Mouse (Mus musculus) ES-E14 (cell line): ENCODE data around the gene Tprgl. TPM values are rescaled to one million over a fixed set of nuclear protein-coding genes. Genes with fewer than 3 reads are reported as not detected.

Experiments
- DNase-seq: peaks from one replicate; pipeline ENCODE4 v3.0.0-alpha.2; 2013; ENCODE audit warnings: low read depth, low spot score
- H3K27ac ChIP-seq: 2 replicates; pipeline ENCODE4 v1.5.1; 2012; ENCODE audit warnings: low read depth, mild to moderate bottlenecking, low read length, moderate library complexity, mixed read lengths; ENCODE audit not compliant: poor library complexity, insufficient read depth, severe bottlenecking
- H3K36me3 ChIP-seq: 2 replicates; pipeline ENCODE4 v1.6.1; 2012; ENCODE audit warnings: mild to moderate bottlenecking, low read length, moderate library complexity, mixed read lengths; ENCODE audit not compliant: control insufficient read depth, poor library complexity, insufficient read depth, severe bottlenecking
- H3K4me1 ChIP-seq, 2 experiments: fragments of 150-350 bp in 1 of 2; sonication (generic) in 1 of 2; 2 replicates each; pipeline ENCODE4 v1.6.1; 2012; ENCODE audit warnings: low read length in 2 of 2, mild to moderate bottlenecking in 1 of 2, mixed read lengths in 1 of 2; ENCODE audit not compliant: control insufficient read depth in 2 of 2, insufficient read depth in 2 of 2, poor library complexity in 1 of 2
- H3K4me3 ChIP-seq, 2 experiments: fragments of 150-350 bp in 1 of 2; sonication (generic) in 1 of 2; 2 replicates each; pipeline ENCODE4 v1.5.1; 2012; ENCODE audit warnings: low read length in 2 of 2, low read depth in 1 of 2, mild to moderate bottlenecking in 1 of 2, mixed read lengths in 1 of 2; ENCODE audit not compliant: insufficient read depth in 1 of 2, poor library complexity in 1 of 2, severe bottlenecking in 1 of 2
- H3K9ac ChIP-seq: 2 replicates; pipeline ENCODE4 v1.6.1; 2012; ENCODE audit warnings: low read depth, mild to moderate bottlenecking, low read length, mixed read lengths; ENCODE audit not compliant: poor library complexity, insufficient read depth, severe bottlenecking
- H3K9me3 ChIP-seq: fragments of 150-350 bp; sonication (generic); 2 replicates; pipeline ENCODE4 v1.6.1; 2012; ENCODE audit warnings: low read depth, mild to moderate bottlenecking, low read length; ENCODE audit not compliant: control insufficient read depth, insufficient read depth
- CHD2 ChIP-seq: IDR thresholded peaks from 2 replicates; pipeline ENCODE4 v1.6.1; 2014; ENCODE audit warnings: mild to moderate bottlenecking, low read depth, low read length, inconsistent platforms
- HCFC1 ChIP-seq: IDR thresholded peaks from 2 replicates; pipeline ENCODE4 v1.6.1; 2012; ENCODE audit warnings: low read length, inconsistent platforms, borderline replicate concordance; ENCODE audit not compliant: insufficient read depth
- MAFK ChIP-seq: IDR thresholded peaks from 2 replicates; pipeline ENCODE4 v1.6.1; 2014; ENCODE audit warnings: mild to moderate bottlenecking, low read depth, low read length, inconsistent platforms; ENCODE audit not compliant: insufficient read depth
- ZC3H11A ChIP-seq: IDR thresholded peaks from 2 replicates; pipeline ENCODE4 v1.6.1; 2012; ENCODE audit warnings: low read depth, mild to moderate bottlenecking, inconsistent platforms, low read length, borderline replicate concordance
- ZNF384 ChIP-seq: IDR thresholded peaks from 2 replicates; pipeline ENCODE4 v1.6.1; 2012; ENCODE audit warnings: low read depth, low read length, inconsistent platforms
- in situ Hi-C, 2 experiments: fragments of 600-800 bp; cut with MboI; formaldehyde crosslinking; loops; one replicate each; pipeline ENCODE4 v1.15.1; 2025; ENCODE audit warnings: low sequenced_read_pairs in 2 of 2, inconsistent platforms in 1 of 2; ENCODE audit not compliant: unreplicated experiment in 2 of 2
- total RNA-seq: library from RNA; depleted of rRNA; stranded (reverse); fragments of 300-350 nt; gene quantifications from 2 replicates; pipeline ENCODE4 v1.2.3, GENCODE M21; 2012; rRNA removed

The Tprgl gene
- 64.5 and 68.1 TPM in 2 replicates for total RNA-seq

GRCm38 (mm10) chr4:154160538-154161390, at the start of gene Tprgl:
TSS of gene Tprgl (minus strand) at chr4:154160666.
- Histone ChIP-seq H3K4me1 (peaks cover 0 to 6% of the 10 kb centered on the region in 2 experiments; a peak in 1 of 4 replicates), H3K36me3 (peaks cover 28% of the 10 kb centered on the region), H3K9ac (peak within 1 kb of the TSS; percentile 89), H3K4me3 (peak within 1 kb of the TSS; percentile 86 to 99), H3K9me3 (no peaks in the 10 kb centered on the region), H3K27ac (peak within 1 kb of the TSS; percentile 20; the same call in 1 of the 2 replicates)
- TF ChIP-seq MAFK (0 out of 2 replicates have a peak, but pooled peaks have one; percentile 19), ZC3H11A (no peak), CHD2 (peak; percentile 71), ZNF384 (peak; percentile 98), HCFC1 (no peak)
- DNase-seq: peak; percentile 86
- in situ Hi-C loops: loop anchor here in 1 of 2 experiments (5.0 kb wide), 1 partner anchor 47 kb away; no protein-coding TSS in a partner anchor

GRCm38 (mm10) chr4:154209825-154210224, 49.4 kb upstream of the Tprgl start:
- H3K4me1 ChIP-seq: peaks cover 0 to 15% of the 10 kb centered on the region in 2 experiments; a peak in 1 of 4 replicates
- peak; percentile 26 for DNase-seq
- TF ChIP-seq MAFK (no peak), CHD2 (no peak), ZNF384 (no peak), HCFC1 (no peak), ZC3H11A (no peak)
- in situ Hi-C loops: loop anchor here in 1 of 2 experiments (5.0 kb wide), 1 partner anchor 48 kb away; the partner anchor contains the start of gene Tprgl
- H3K9me3 ChIP-seq: no peaks in the 10 kb centered on the region
- H3K9ac ChIP-seq: no peak overlapping the region
- H3K27ac ChIP-seq: no peak overlapping the region
- no peaks in the 10 kb centered on the region for H3K36me3 ChIP-seq
- no peak overlapping the region for H3K4me3 ChIP-seq

DNA sequence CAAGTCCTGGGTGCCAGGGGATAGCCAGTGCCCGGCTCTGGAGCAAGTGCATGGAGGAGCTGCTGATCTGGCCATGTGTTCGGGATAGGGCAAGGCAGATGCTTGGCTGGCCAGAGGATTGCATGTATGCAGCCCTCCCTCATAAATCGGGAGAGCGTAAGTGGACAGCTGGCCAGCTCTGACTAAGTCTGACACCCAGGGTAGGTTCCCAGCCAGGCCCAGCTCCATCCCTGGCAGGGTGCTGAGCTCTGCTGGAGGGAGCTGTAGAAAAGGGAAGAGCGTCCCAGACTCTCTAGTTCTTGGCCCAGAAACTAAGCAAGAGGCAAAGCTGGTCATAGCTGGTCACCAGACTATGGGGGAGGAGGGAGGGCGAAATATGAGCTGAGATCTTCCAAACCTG, 48.6 kb upstream of the Tprgl start:
- Histone ChIP-seq H3K36me3 (no peaks in the 10 kb centered on the region), H3K9me3 (no peaks in the 10 kb centered on the region), H3K27ac (no peak overlapping the region), H3K9ac (no peak overlapping the region), H3K4me3 (no peak overlapping the region), H3K4me1 (peaks cover 0 to 15% of the 10 kb centered on the region in 2 experiments; a peak in 1 of 4 replicates)
- no peak for DNase-seq
- TF ChIP-seq HCFC1: no peak
- no peak for TF ChIP-seq ZC3H11A
- TF ChIP-seq CHD2: no peak
- no peak for TF ChIP-seq ZNF384
- TF ChIP-seq MAFK: no peak
- in situ Hi-C loops: loop anchor here in 1 of 2 experiments (5.0 kb wide), 1 partner anchor 47 kb away; the partner anchor contains the start of gene Tprgl

DNA sequence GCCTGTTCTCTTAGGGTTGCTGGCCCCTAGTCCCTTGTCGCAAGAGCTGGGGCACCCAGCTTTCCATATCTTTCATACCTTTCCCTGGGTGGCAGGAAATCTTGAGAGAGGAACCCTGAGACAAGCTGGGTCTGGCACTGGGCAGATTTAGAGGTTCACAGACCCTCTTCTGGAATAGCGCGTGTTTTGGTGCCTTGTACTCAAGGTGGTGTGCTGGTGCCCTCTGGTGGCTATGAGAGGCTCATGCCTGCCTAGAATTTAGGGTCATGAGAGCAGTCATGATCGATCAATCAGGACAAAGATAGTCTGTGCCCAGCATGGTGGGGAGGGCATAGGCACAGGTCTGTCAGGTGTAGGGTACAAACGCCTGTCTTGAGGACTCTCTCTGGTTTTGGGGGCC, 46.8 kb upstream of the Tprgl start:
- H3K9me3 ChIP-seq: no peaks in the 10 kb centered on the region
- no peak overlapping the region for H3K9ac ChIP-seq
- peak; percentile 55 for DNase-seq
- no peak overlapping the region for H3K27ac ChIP-seq
- in situ Hi-C loops: loop anchor here in 1 of 2 experiments (5.0 kb wide), 1 partner anchor 45 kb away; the partner anchor contains the start of gene Tprgl
- no peak for TF ChIP-seq HCFC1
- peak; percentile 77 for TF ChIP-seq ZC3H11A
- H3K36me3 ChIP-seq: no peaks in the 10 kb centered on the region
- H3K4me1 ChIP-seq: peaks cover 0 to 10% of the 10 kb centered on the region in 2 experiments; a peak in 1 of 4 replicates
- H3K4me3 ChIP-seq: no peak overlapping the region
